Mouse (Mus musculus): ENCODE measurements around the gene Gm6685.
A peak's percentile ranks its signal among the peaks of the same experiment; 100 is the strongest.

DNA sequence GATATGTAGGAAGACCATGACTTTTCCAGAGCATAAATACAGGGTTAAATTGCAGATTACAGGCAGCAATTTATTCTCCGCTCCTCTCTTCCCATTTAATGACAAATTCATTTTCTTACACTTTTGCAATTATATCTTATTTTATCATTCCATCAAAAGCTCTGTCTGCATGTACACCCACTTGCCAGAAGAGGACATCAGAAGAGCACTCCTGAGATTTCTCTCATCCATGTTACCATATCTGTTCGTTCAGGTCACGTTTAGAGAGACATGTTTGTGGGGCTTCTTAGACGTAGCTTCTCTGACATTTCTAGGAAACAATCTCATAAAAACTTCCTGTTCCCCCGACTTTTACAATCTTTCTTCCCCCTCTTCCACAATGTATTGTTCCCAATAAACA is 2.2 kb upstream of the Gm6685 start:
- TF ChIP-seq CTCF (IDR thresholded peaks at IDR 0.05; ENCODE audit: low read depth) = peak; percentile 23; the same call in 1 of the 2 replicates
- no peak for TF ChIP-seq EP300 (optimal IDR thresholded peaks at IDR 0.05)
